Mouse (Mus musculus) neutrophil, adult 5-6 weeks (primary cell): ENCODE data around the gene Srp9. TPM values are rescaled to one million over a fixed set of nuclear protein-coding genes. Genes with fewer than 3 reads are reported as not detected.
A peak's percentile ranks its signal among the peaks of the same experiment; 100 is the strongest.
"Not testable (repeated sequence)": the region's sequence is repeated elsewhere in the genome, so short reads cannot be mapped to it uniquely, and the experiment has no call there.

ENCODE experiments used
- ATAC-seq: fragments of 151-379, 151-347 bp; 2 replicates; pipeline ENCODE4 v1.8.0; 2017; ENCODE audit warnings: mild to moderate bottlenecking, moderate TSS enrichment; ENCODE audit not compliant: insufficient number of reproducible peaks, poor library complexity, low FRiP score, severe bottlenecking; ENCODE audit errors: extremely low read depth
- total RNA-seq: library from RNA; stranded (forward); fragments of 200-1000 nt; gene quantifications from 2 replicates; pipeline ENCODE4 v1.2.3, GENCODE M21; 2017

The Srp9 gene
- total RNA-seq, 1 experiment from 2014 or later, result 86.6 TPM

DNA sequence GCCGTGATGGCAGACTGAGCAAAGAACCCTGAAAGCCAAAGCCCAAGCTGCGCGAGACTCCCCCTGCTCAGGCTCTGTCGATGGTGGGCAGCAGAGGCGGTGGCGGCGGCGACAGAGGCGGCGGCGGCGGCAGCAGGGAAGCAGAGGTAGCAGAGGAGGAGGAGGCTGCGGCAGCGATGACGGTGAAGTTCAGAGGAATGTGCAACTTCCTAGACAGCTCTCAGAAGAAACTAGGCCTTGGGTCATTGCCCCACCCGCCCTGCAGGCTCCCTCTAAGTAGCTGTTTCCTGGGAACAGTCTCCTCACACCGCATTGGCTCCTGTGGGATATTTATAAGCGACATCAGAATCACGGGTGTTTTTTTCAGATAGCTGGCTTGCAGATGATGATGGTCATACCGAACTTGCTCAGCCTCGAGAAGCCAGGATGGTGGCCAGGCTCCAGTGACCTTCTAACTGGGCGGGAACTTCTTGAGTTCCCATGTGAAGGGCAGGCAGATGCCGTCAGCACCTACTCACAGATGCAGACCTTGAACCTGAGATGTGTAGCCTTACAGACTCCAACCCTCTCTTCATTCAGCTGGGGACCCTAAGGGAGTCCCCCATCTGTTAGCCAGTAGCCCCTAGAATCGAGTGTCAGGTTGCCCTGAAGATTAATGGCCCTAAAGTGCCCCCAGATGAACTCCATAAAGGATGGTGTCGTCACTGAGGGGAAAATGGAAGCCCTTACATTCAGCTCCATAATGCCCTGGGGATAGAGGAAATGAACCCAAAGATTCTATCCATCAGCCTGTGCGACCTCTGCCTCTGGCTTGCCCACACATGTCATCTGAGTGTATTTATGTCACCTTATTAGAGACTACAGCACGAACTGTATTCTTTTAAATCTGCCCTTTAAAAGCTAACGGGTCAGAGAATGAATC, 12.9 kb downstream of the Srp9 start:
- ATAC-seq, result no peak

DNA sequence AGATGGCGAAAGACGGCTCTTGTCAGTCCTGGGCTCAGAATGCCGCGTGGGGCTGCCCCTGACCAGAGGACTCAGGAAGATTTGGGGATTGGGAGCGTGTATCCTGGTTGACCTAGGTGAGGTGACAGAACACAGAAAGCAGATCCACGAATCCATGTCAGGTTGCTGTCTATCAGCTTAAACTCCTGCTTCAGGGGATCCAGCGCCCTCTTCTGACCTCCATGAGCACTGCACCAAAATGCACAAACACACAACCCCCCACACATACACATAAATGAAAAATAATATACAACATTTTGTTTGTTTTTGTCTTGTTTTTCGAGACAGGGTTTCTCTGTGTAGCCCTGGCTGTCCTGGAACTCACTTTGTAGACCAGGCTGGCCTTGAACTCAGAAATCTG, 13.6 kb downstream of the Srp9 start:
- ATAC-seq, result no peak

GRCm38 (mm10) chr1:182139937-182140336, 15.4 kb downstream of the Srp9 start:
- no peak for ATAC-seq

- ATAC-seq, result peak; percentile 77
These were observed 15.8 kb downstream of the Srp9 start for GRCm38 (mm10) chr1:182140370-182140769.

DNA sequence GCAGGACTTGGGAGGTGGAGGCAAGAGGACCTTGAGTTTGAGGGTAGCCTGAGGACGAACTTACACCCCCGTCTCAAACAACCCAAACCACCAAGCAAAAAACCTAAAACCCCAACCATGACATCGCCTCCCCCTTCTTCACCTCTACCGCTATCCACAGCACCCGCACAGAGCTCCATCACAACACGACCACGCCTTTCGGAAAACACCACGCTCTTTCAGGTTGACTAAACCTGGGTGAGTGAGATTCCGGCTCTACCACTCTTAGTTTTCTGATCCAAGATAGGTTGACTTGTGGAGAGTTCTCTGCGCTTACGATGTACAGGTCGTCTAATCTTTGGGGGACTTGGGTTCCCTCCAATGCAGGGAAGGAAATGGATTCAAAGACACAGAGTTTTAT, 18.2 kb downstream of the Srp9 start:
- ATAC-seq, result no peak

DNA sequence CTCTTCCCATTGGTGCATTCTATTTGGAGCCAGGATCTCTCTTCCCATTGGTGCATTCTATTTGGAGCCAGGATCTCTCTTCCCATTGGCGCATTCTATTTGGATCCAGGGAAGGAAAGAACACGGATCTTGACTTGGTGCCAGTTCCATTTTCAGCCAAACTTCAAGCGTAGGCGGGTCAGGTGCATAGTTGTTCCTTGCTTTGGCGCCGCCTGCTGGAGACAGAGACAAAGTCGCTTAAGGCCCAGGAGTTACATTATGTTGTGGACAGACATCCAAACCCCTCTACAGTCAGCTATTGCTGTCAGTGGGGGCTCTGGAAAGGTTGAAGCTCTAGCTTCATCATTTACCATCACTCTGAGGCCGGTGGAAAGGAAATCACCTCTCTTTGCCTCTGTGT, 18.8 kb downstream of the Srp9 start:
- no peak for ATAC-seq

- ATAC-seq, result no peak
These were observed 21.0 kb downstream of the Srp9 start for GRCm38 (mm10) chr1:182145546-182145945.

GRCm38 (mm10) chr1:182148864-182149514, 24.5 kb downstream of the Srp9 start:
- ATAC-seq, result no peak

- peak; percentile 63; the same call in 1 of the 2 replicates for ATAC-seq
These were observed 25.4 kb downstream of the Srp9 start for GRCm38 (mm10) chr1:182149966-182150365.

DNA sequence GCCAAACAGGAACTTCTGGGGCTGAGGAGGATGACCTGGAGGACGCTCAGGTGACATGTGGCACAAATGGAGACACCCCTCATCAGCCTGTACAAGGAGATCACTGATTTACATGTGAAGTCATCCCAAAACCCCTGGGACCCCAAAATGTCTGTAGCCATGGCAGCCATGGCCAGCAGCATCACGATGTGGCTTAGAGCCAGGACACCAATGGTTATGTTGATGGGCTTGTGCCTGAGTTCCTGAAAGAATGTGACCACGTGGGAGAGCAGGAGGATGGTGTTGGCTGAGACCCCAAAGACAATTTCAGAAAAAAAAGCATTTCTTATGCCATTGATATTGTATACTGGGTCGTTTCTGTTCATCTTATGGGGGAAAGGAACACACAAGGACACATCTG, 33.2 kb downstream of the Srp9 start:
- ATAC-seq, result no peak

DNA sequence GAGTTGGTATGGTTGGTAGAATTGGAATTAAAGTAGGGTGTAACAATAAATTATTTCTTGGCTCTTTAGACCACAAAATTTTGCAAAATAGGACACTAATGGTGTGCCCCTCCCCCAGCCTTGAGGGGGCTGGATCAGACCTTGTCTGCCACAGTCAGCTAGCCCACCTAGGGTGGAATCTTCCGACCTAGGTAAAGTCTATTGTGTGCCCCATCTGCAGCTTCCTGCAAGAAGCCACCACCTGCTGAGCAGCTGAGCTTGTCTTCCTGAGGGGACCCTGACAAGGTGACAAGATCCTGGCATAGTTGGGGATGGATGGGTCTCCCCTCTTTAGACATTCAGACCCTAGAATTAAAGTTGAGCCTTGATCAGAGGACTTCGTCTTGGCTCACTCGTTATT, 35.0 kb downstream of the Srp9 start:
- no peak for ATAC-seq

- ATAC-seq, result no peak
These were observed 38.4 kb downstream of the Srp9 start for GRCm38 (mm10) chr1:182162951-182163350.

- ATAC-seq, result no peak
These were observed 39.8 kb downstream of the Srp9 start, which contains the start of gene Vmn1r1 for GRCm38 (mm10) chr1:182164386-182164785. Gene Vmn1r1, minus strand, starts transcription at chr1:182164486.

GRCm38 (mm10) chr1:182170206-182170605, 45.7 kb downstream of the Srp9 start:
- not testable (repeated sequence) for ATAC-seq

DNA sequence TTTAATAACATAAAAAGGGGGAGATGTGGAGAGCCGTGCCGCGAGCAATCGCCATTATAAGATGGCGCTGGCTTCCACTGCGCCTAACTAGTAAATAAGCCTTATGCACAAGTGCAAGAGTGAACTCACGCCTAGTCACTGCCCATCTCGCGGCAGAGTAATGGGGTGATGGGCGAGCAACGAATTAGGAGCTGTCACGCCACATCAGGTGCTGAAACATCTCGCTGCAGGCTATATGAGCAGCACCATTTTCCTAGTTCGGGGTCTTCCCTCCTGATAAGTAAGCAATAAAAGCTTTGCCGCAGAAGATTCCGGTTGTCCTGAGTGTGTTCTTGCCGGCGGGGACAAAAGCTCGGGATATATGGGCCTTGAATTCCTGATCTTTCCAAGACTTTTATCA, 52.4 kb downstream of the Srp9 start:
- ATAC-seq, result not testable (repeated sequence)

- no peak for ATAC-seq
These were observed 57.1 kb downstream of the Srp9 start for GRCm38 (mm10) chr1:182181456-182182305.
